Mouse (Mus musculus) limb, embryonic 15.5 days (tissue): ENCODE measurements at regions not wholly inside any gene's neighbourhood (a gene's known extent, or its start where the extent isn't known, plus 50 kb on each side); places are given as distances from the start of the nearest gene placed in this dataset.

Source experiments
- ATAC-seq: fragments of 200-750 bp; cut with Nextera tagmentation; 2 replicates; pipeline ENCODE4 v1.8.0; 2017; ENCODE audit warnings: low read depth, moderate TSS enrichment; ENCODE audit not compliant: insufficient number of reproducible peaks, low FRiP score, low TSS enrichment
- H3K27ac ChIP-seq: fragments of 300-500 bp; sonication (generic); 2 replicates; pipeline ENCODE4 v1.5.1; 2015; ENCODE audit warnings: moderate library complexity, mild to moderate bottlenecking, inconsistent platforms
- H3K27me3 ChIP-seq: fragments of 300-500 bp; sonication (generic); 2 replicates; pipeline ENCODE4 v1.6.1; 2015; ENCODE audit warnings: inconsistent platforms
- H3K36me3 ChIP-seq: fragments of 300-500 bp; sonication (generic); 2 replicates; pipeline ENCODE4 v1.6.1; 2015; ENCODE audit warnings: inconsistent platforms
- H3K4me1 ChIP-seq: fragments of 300-500 bp; sonication (generic); 2 replicates; pipeline ENCODE4 v1.6.1; 2015; ENCODE audit warnings: inconsistent platforms
- H3K4me2 ChIP-seq: fragments of 300-500 bp; sonication (generic); 2 replicates; pipeline ENCODE4 v1.6.1; 2015; ENCODE audit warnings: mild to moderate bottlenecking, inconsistent platforms
- H3K4me3 ChIP-seq: fragments of 300-500 bp; sonication (generic); 2 replicates; pipeline ENCODE4 v1.5.1; 2015; ENCODE audit warnings: mild to moderate bottlenecking, inconsistent platforms
- H3K9ac ChIP-seq: fragments of 300-500 bp; sonication (generic); 2 replicates; pipeline ENCODE4 v1.6.1; 2015; ENCODE audit warnings: inconsistent platforms
- H3K9me3 ChIP-seq: fragments of 300-500 bp; sonication (generic); 2 replicates; pipeline ENCODE4 v1.6.1; 2016; ENCODE audit warnings: inconsistent platforms
- WGBS: fragments of 180-500 bp; shearing (Covaris S2); methylation state at CpG from one replicate; pipeline ENCODE4 v1.1.7; 2015; 5-methylcytosine and 5-hydroxymethylcytosine counted together

DNA sequence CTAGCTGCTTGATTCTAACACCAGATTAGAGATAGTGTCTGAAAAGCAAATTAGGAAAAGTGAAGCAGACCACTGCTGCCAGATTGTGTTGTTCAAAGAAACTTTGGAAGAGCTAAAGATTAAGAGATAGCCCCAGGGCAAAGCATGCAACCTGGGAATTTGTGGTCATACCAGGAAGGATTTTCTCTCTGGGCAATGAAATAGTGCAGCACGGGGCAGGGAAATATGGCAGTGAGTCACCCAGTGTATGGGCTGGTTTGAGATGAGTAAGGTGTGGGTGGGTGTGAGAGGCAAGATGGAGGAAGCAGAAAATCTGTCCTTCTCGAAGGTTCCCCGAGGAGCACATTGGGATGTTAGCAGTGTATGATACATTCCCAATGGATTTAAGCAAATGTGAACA is 155.9 kb upstream of the Cdkn2b start:
- no peak for ATAC-seq
- Histone ChIP-seq H3K9me3 (no peaks in the 10 kb centered on the region), H3K4me1 (peaks cover 4% of the 10 kb centered on the region; the same call in 1 of the 2 replicates), H3K4me3 (no peak overlapping the region), H3K9ac (no peak overlapping the region), H3K27ac (no peak overlapping the region), H3K27me3 (no peaks in the 10 kb centered on the region), H3K36me3 (no peaks in the 10 kb centered on the region), H3K4me2 (no peak overlapping the region)
- WGBS, result 82% methylated on average over 3 of the region's 3 CpGs

DNA sequence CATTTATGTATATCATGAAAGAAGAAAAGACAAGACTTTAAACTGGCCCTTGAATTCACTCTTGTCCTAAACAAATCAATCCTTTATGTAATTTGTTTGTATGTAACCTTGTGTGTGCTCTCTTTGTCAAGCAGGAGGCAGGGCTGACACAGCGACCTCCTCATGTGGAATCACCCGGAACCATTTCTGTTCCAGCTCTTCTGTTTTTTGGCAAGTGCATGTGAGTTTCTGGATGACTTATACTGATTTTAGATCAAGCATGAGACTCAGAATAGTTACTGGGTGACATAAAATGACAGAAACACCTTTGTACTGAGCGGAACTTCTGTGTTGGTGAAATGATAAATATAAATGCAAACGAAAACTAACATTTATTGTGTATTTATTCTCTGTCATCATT is 152.3 kb upstream of the Cdkn2b start:
- WGBS, result 84% methylated on average over 4 of the region's 4 CpGs
- no peaks in the 10 kb centered on the region for H3K4me1 ChIP-seq
- ATAC-seq, result no peak

DNA sequence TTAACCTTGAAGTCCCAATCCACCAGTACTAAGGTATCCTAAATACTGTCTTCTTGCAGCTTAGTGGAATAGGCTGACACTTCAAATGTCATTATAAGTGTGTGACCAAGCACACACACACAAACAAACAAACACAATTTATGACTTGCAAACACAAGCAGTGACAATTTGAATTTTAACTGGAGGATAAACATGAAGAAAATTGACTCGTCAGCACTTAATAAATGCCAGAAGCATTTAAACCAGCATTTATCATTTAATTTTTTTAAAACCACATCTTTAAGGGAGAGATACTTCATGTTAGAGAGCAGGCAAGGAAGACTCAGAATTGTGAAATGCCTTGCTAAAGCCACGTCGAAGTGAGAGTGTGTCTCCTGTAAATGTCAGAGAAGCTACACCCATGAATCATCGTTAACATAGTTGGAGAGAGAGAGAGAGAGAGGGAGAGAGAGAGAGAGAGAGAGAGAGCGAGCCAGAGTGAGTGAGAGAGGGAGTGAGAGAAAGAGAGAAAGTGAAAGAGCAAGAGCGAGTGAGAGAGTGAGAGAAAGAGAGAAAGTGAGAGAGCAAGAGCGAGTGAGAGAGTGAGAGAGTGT is 149.4 kb upstream of the Cdkn2b start:
- no peaks in the 10 kb centered on the region for H3K36me3 ChIP-seq
- no peak overlapping the region for H3K4me3 ChIP-seq
- ATAC-seq, result no peak
- no peaks in the 10 kb centered on the region for H3K9me3 ChIP-seq
- H3K27ac ChIP-seq, result no peak overlapping the region
- WGBS, result 64% methylated on average over 7 of the region's 7 CpGs
- H3K4me2 ChIP-seq, result no peak overlapping the region
- no peaks in the 10 kb centered on the region for H3K4me1 ChIP-seq
- H3K27me3 ChIP-seq, result no peaks in the 10 kb centered on the region
- no peak overlapping the region for H3K9ac ChIP-seq

More for the DNA sequence above, 152.3 kb upstream of the Cdkn2b start:
- Histone ChIP-seq H3K27me3 (no peaks in the 10 kb centered on the region), H3K9ac (no peak overlapping the region), H3K4me3 (no peak overlapping the region), H3K9me3 (no peaks in the 10 kb centered on the region), H3K4me2 (no peak overlapping the region), H3K27ac (no peak overlapping the region), H3K36me3 (no peaks in the 10 kb centered on the region)

DNA sequence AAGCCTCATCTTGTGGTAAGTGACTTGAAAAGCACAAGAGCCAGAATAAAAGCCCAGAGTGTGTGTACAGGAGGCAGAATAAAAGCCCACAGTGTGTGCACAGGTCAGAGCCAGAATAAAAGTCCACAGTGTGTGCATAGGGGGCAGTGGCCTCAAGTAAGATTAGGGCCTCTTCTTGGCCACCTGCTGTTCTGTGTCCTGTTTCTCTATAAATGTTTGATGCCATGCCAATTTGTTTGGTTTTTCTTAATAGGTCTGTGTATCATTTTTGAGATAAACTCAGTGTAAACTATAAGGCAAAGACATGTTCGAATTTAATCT is 148.5 kb upstream of the Cdkn2b start:
- H3K36me3 ChIP-seq, result no peaks in the 10 kb centered on the region
- no peak for ATAC-seq
- WGBS, result 75% methylated on average over 1 of the region's 1 CpGs

DNA sequence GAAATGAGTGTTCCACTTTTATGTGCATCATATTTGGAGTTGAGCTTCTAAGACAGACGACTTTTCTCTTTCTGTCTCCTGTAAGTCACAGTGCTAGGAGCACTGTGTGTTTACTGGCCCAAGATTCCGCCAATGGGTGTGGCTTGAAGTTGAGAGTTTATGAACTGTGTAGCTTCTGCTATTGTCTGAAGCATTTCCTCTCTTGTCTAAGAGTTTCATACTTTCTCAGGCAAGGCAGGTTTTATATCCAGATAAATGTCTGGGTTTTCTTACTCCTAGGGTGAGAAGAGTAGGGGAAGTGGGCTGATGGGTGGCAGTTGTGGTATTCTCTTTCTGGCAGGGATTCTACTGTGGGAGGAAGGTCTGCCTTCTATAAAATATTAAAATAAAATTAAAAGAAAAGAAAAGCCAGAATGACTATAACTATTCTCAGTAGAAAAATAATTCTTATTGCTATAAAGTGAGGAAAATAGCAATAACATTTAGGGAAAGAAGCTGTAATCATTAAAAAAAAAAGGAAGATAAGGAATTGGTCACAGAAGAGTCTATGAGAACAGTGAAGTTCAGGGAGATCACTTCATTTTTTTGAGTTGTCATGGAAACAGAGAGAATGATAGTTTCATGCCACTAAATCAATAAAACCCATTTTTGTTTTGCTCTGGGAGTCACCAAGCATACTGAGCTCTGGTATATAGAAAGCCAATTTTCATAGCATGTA is 147.9 kb upstream of the Cdkn2b start:
- no peak overlapping the region for H3K4me2 ChIP-seq
- H3K4me1 ChIP-seq, result no peaks in the 10 kb centered on the region
- H3K27ac ChIP-seq, result no peak overlapping the region
- no peaks in the 10 kb centered on the region for H3K36me3 ChIP-seq
- no peak overlapping the region for H3K4me3 ChIP-seq
- H3K9me3 ChIP-seq, result no peaks in the 10 kb centered on the region
- H3K9ac ChIP-seq, result no peak overlapping the region
- ATAC-seq, result no peak
- H3K27me3 ChIP-seq, result no peaks in the 10 kb centered on the region
- 62% methylated on average over 2 of the region's 2 CpGs for WGBS

More for the DNA sequence above, 148.5 kb upstream of the Cdkn2b start:
- H3K4me3 ChIP-seq, result no peak overlapping the region
- H3K27me3 ChIP-seq, result no peaks in the 10 kb centered on the region
- no peak overlapping the region for H3K4me2 ChIP-seq
- H3K9ac ChIP-seq, result no peak overlapping the region
- no peak overlapping the region for H3K27ac ChIP-seq
- no peaks in the 10 kb centered on the region for H3K4me1 ChIP-seq
- H3K9me3 ChIP-seq, result no peaks in the 10 kb centered on the region

DNA sequence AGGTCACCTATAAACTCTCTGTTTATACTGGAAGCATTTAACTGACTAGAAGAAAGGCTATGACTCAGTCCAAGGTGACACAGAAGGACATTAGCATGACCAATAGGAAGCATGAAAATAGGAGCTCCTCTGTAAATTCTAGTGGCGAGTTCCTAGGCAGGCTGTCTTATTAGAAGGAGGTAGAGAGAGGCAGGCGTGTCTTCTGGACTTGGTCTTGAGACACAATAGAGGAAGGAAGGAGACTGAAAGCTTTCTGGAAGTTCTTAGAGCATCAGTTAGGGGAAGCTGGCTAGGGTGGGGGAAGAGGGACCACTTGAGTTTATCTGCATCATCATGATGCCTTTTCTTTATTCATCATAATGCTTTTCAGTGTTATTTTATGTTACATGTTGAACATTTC is 147.0 kb upstream of the Cdkn2b start:
- Histone ChIP-seq H3K4me2 (no peak overlapping the region), H3K9me3 (no peaks in the 10 kb centered on the region), H3K4me1 (no peaks in the 10 kb centered on the region), H3K36me3 (no peaks in the 10 kb centered on the region), H3K27ac (no peak overlapping the region), H3K27me3 (no peaks in the 10 kb centered on the region), H3K4me3 (no peak overlapping the region), H3K9ac (no peak overlapping the region)
- no peak for ATAC-seq
- WGBS, result 80% methylated on average over 2 of the region's 2 CpGs

DNA sequence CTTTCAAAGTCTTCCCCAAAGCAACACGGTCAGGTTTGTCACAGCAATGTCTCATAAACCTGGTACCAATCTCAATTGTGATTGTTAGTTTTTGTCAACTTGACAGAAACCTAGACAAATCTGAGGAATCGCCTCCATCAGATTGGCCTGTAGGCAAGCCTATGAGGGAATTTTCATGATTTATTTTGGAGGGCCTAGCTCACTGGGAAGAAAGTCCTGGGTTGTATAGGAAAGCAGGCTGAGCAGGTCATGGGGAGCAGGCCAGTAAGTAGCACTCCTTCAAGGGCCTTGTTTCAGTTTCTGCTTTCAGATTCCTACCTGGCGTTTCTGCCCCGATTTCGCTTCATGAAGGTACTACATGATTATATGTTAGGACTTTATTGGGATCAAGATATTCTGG is 144.1 kb upstream of the Cdkn2b start:
- Histone ChIP-seq H3K36me3 (no peaks in the 10 kb centered on the region), H3K9me3 (no peaks in the 10 kb centered on the region), H3K4me2 (no peak overlapping the region), H3K4me3 (no peak overlapping the region), H3K4me1 (no peaks in the 10 kb centered on the region), H3K27me3 (no peaks in the 10 kb centered on the region), H3K9ac (no peak overlapping the region), H3K27ac (no peak overlapping the region)
- 91% methylated on average over 5 of the region's 5 CpGs for WGBS
- no peak for ATAC-seq

DNA sequence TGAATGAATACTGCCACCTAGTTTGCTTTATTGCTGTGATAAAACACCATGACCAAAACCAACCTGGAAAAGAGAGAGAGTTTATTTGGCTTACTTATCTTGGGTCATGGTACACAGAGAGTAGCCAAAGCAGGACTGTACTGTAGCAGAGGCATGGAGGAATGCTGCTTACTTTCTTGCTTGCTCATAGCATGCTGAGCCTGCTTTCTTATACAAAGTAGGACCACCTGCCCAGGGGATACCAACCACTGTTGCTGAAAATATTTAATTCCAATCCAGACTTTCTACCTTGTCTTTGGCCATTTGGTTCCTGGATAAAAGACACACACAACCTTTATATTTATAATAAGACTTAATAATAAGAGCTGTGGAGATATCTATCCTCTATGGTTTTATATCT is 142.2 kb upstream of the Cdkn2b start:
- no peaks in the 10 kb centered on the region for H3K9me3 ChIP-seq
- no peak overlapping the region for H3K9ac ChIP-seq
- no peak for ATAC-seq
- H3K4me1 ChIP-seq, result no peaks in the 10 kb centered on the region
- H3K4me2 ChIP-seq, result no peak overlapping the region
- no peak overlapping the region for H3K27ac ChIP-seq
- H3K27me3 ChIP-seq, result no peaks in the 10 kb centered on the region
- no peak overlapping the region for H3K4me3 ChIP-seq
- no peaks in the 10 kb centered on the region for H3K36me3 ChIP-seq

DNA sequence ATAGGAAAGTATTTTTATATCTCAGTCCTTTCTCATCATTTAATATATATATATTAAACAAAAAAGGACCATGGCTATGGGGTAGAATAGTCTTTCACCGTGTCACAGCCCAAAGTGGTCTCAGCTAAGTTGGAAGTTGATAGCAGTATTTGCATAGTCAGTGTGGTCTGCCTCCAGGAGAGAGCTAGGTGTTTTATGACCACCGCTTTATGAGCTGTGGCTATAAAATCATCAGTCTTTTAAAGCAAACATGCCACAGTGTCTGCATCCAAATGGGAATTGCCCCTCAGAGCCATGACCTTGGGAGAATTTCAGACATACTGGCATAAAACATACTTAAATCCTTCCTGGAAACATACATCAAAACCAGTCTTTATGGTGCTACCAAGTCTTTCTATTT is 140.9 kb upstream of the Cdkn2b start:
- H3K27me3 ChIP-seq, result no peaks in the 10 kb centered on the region
- H3K27ac ChIP-seq, result no peak overlapping the region
- ATAC-seq, result no peak
- H3K4me1 ChIP-seq, result peaks cover 4% of the 10 kb centered on the region; the same call in 1 of the 2 replicates
- H3K4me3 ChIP-seq, result no peak overlapping the region
- no peaks in the 10 kb centered on the region for H3K9me3 ChIP-seq
- WGBS, result 19% methylated on average over 2 of the region's 2 CpGs
- no peak overlapping the region for H3K4me2 ChIP-seq
- H3K9ac ChIP-seq, result no peak overlapping the region
- H3K36me3 ChIP-seq, result no peaks in the 10 kb centered on the region

DNA sequence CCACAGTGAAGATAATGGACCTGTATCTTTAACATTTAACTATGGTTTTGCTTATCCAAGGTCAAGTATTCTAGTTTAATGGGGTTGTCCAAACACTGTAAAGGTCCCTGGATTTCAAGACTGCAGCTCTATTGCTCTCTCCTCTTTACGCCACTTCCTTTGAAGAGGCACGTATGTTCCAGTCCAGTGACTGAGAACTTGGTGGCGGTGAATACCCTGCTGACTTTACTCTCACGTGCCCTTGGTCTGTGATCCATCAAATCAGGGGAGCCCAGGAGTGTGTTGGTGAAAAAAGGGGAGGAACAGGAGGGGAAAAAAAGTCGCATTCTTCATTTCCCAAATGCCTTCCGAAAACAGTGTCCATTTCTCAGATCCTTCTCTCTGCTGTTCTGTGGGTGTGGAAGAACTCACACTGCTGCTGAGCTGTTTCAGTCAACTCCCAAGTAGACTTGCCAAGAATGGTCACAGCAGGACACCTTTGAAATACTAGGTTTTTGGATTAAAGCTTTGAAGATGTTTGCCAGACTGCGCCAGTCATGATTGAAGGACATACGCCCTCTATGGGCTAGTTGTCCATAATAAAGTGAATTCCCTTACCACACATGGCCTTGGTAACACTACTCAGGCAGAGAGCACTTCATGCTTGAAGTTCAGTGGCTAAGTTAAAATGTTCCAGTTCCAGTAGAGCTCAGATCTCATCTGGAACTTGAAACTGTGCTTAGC is 136.1 kb upstream of the Cdkn2b start:
- 47% methylated on average over 8 of the region's 8 CpGs for WGBS
- Histone ChIP-seq H3K36me3 (no peaks in the 10 kb centered on the region), H3K27ac (no peak overlapping the region), H3K27me3 (no peaks in the 10 kb centered on the region), H3K9ac (no peak overlapping the region), H3K9me3 (no peaks in the 10 kb centered on the region), H3K4me3 (no peak overlapping the region), H3K4me2 (no peak overlapping the region), H3K4me1 (peaks cover 17% of the 10 kb centered on the region; the same call in 1 of the 2 replicates)
- ATAC-seq, result no peak

DNA sequence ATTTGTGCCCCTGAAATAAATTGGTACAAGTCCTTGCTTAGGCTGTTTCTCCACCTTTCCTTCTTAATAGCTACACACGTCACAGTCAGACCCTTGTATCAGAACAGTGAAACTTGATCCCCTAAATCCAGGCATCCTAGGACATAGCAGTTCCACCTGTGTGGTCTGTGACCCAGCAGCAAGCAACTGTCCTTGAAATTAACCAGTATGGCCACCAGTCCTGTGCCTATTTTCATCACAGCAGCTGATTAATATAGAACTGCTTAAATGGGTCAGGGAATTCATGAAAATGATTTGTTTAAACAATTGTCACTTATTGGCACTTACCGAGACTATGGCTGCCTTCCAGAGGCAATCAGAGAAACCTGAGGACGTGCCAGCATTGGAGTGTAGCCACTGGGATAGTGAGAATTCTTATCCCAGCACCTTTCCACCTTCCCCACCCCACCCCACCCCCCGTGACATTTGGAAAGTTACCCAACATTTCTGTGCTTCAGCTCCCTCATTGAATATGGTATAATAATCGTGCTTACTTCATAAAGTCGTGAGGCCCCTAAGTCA is 135.4 kb upstream of the Cdkn2b start:
- no peak overlapping the region for H3K4me2 ChIP-seq
- no peaks in the 10 kb centered on the region for H3K36me3 ChIP-seq
- peaks cover 17% of the 10 kb centered on the region; the same call in 1 of the 2 replicates for H3K4me1 ChIP-seq
- ATAC-seq, result no peak
- H3K9ac ChIP-seq, result no peak overlapping the region
- H3K9me3 ChIP-seq, result no peaks in the 10 kb centered on the region
- no peak overlapping the region for H3K27ac ChIP-seq
- H3K27me3 ChIP-seq, result no peaks in the 10 kb centered on the region
- H3K4me3 ChIP-seq, result no peak overlapping the region
- WGBS, result 50% methylated on average over 6 of the region's 6 CpGs
